Mouse (Mus musculus) MEL (cell line): Measurements from ENCODE around the gene Pde10a. TPM values are rescaled to one million over a fixed set of nuclear protein-coding genes. Genes with fewer than 3 reads are reported as not detected.
A peak's percentile ranks its signal among the peaks of the same experiment; 100 is the strongest.

Experiments
- DNase-seq: peaks from one replicate; pipeline ENCODE4 v3.0.0; 2011; ENCODE audit warnings: low read depth, low spot score
- H3K27ac ChIP-seq: 2 replicates; pipeline ENCODE4 v1.5.1; 2012; ENCODE audit warnings: low read depth, mild to moderate bottlenecking, control low read depth, low read length, moderate library complexity; ENCODE audit not compliant: control insufficient read depth
- H3K27me3 ChIP-seq, 2 experiments: fragments of 150-350 bp in 1 of 2; sonication (generic) in 1 of 2; 2 replicates each; pipeline ENCODE4 v1.6.1; 2012; ENCODE audit warnings: low read length in 2 of 2, mild to moderate bottlenecking in 2 of 2, improper control_type of control experiment in 1 of 2, moderate library complexity in 1 of 2; ENCODE audit not compliant: insufficient read depth in 2 of 2, control insufficient read depth in 1 of 2
- H3K36me3 ChIP-seq, 2 experiments: 2 replicates each; pipeline ENCODE4 v1.6.1; 2012 to 2014; ENCODE audit warnings: low read length in 2 of 2, improper control_type of control experiment in 1 of 2, inconsistent platforms in 1 of 2, mild to moderate bottlenecking in 1 of 2; ENCODE audit not compliant: insufficient read depth in 2 of 2, control insufficient read depth in 1 of 2
- H3K4me1 ChIP-seq, 2 experiments: fragments of 150-350 bp in 1 of 2; sonication (generic) in 1 of 2; 2 replicates each; pipeline ENCODE4 v1.6.1; 2012; ENCODE audit warnings: low read length in 2 of 2, improper control_type of control experiment in 1 of 2, mild to moderate bottlenecking in 1 of 2; ENCODE audit not compliant: insufficient read depth in 2 of 2, control insufficient read depth in 1 of 2
- H3K4me3 ChIP-seq, 2 experiments: fragments of 150-350 bp in 1 of 2; sonication (generic) in 1 of 2; 2 replicates each; pipeline ENCODE4 v1.5.1; 2012; ENCODE audit warnings: low read depth in 2 of 2, low read length in 2 of 2, mild to moderate bottlenecking in 2 of 2, moderate library complexity in 2 of 2, control low read depth in 1 of 2, improper control_type of control experiment in 1 of 2; ENCODE audit not compliant: control insufficient read depth in 1 of 2, insufficient read depth in 1 of 2
- H3K79me2 ChIP-seq: 2 replicates; pipeline ENCODE4 v1.6.1; 2012; ENCODE audit warnings: mild to moderate bottlenecking, low read length, moderate library complexity; ENCODE audit not compliant: control insufficient read depth, poor library complexity, insufficient read depth
- H3K9ac ChIP-seq: 2 replicates; pipeline ENCODE4 v1.6.1; 2012; ENCODE audit warnings: low read depth, mild to moderate bottlenecking, control low read depth, low read length, moderate library complexity; ENCODE audit not compliant: control insufficient read depth, poor library complexity, severe bottlenecking
- H3K9me3 ChIP-seq: fragments of 150-350 bp; sonication (generic); replicated peaks from 2 replicates; pipeline ENCODE4 v1.6.1; 2012; ENCODE audit warnings: mild to moderate bottlenecking, low read length, improper control_type of control experiment, moderate library complexity; ENCODE audit not compliant: insufficient read depth
- ELF1 ChIP-seq: IDR thresholded peaks from 2 replicates; pipeline ENCODE4 v1.6.1; 2014; ENCODE audit warnings: low read depth, mild to moderate bottlenecking, inconsistent platforms, low read length, improper control_type of control experiment, moderate library complexity
- EP300 ChIP-seq, 2 experiments: IDR thresholded peaks; 2 replicates each; pipeline ENCODE4 v1.6.1; 2011; ENCODE audit warnings: improper control_type of control experiment in 2 of 2, low read length in 2 of 2, low read depth in 1 of 2, mild to moderate bottlenecking in 1 of 2
- GATA1 ChIP-seq: IDR thresholded peaks from 2 replicates; pipeline ENCODE4 v1.6.1; 2011; ENCODE audit warnings: low read depth, low read length, improper control_type of control experiment
- MAFK ChIP-seq: IDR thresholded peaks from 2 replicates; pipeline ENCODE4 v1.6.1; 2011; ENCODE audit warnings: low read depth, mild to moderate bottlenecking, low read length, improper control_type of control experiment, borderline replicate concordance
- MAZ ChIP-seq: IDR thresholded peaks from 2 replicates; pipeline ENCODE4 v1.6.1; 2012; ENCODE audit warnings: low read depth, mild to moderate bottlenecking, inconsistent platforms, low read length, improper control_type of control experiment
- MEF2A ChIP-seq: IDR thresholded peaks from 2 replicates; pipeline ENCODE4 v1.6.1; 2014; ENCODE audit warnings: low read depth, mild to moderate bottlenecking, inconsistent platforms, low read length, improper control_type of control experiment; ENCODE audit not compliant: poor library complexity, insufficient replicate concordance, severe bottlenecking; ENCODE audit errors: extremely low read depth
- NELFE ChIP-seq: IDR thresholded peaks from 2 replicates; pipeline ENCODE4 v1.6.1; 2011; ENCODE audit warnings: low read depth, low read length, improper control_type of control experiment
- RAD21 ChIP-seq: IDR thresholded peaks from 2 replicates; pipeline ENCODE4 v1.6.1; 2011; ENCODE audit warnings: mild to moderate bottlenecking, low read depth, low read length, improper control_type of control experiment
- TAL1 ChIP-seq: IDR thresholded peaks from 2 replicates; pipeline ENCODE4 v1.6.1; 2012; ENCODE audit warnings: mild to moderate bottlenecking, inconsistent platforms, low read length, moderate library complexity, mixed read lengths
- ZMIZ1 ChIP-seq: IDR thresholded peaks from 2 replicates; pipeline ENCODE4 v1.6.1; 2012; ENCODE audit warnings: low read depth, mild to moderate bottlenecking, inconsistent platforms, low read length, improper control_type of control experiment, moderate library complexity
- polyA plus RNA-seq, 2 experiments: library from polyadenylated mRNA; stranded (reverse) in 1 of 2; unstranded in 1 of 2; fragments of >175 nt in 1 of 2; fragments of >200 nt in 1 of 2; gene quantifications; 2 replicates each; pipeline versions ENCODE4 v1.2.1 to v1.2.4; 2012; ENCODE audit warnings: low replicate concordance in 2 of 2, low read depth in 1 of 2; ENCODE audit not compliant: insufficient read length in 2 of 2, insufficient read depth in 1 of 2, missing spikeins in 1 of 2
- total RNA-seq: library from RNA; depleted of rRNA; stranded (reverse); fragments of 300-350 nt; gene quantifications from 2 replicates; pipeline ENCODE4 v1.2.3, GENCODE M21; 2012

Pde10a gene
- total and polyA plus RNA-seq, 3 experiments: 3.1 to 6.9 TPM; not detected in 1

DNA sequence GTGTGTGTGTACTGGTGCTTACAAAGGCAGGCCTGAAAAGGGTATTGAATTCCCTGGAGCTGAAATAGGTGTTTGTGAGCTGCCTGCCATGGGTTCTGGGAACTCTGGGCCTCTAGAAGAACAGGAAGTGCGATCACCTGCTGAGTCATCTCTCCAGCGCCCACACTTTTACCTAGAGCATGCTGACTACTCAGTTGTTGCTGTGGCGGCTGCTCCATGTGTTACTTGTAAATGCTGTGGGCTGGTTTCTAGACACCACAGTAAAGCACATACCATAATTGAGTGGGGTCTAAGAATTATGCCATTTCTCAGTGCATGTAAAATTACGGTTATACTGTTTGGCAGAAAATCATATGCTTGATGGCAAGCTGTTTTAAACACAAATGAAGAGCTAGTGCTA, 477.3 kb downstream of the Pde10a start:
- H3K36me3 ChIP-seq: peaks cover 0 to 7% of the 10 kb centered on the region in 2 experiments; a peak in 2 of 4 replicates
- H3K27me3 ChIP-seq: no peaks in the 10 kb centered on the region; a peak in 1 of 4 replicates
- no peak overlapping the region for H3K4me3 ChIP-seq
- no peaks in the 10 kb centered on the region for H3K9me3 ChIP-seq
- peak; percentile 51 for DNase-seq
- H3K27ac ChIP-seq: no peak overlapping the region
- TF ChIP-seq ZMIZ1 (no peak), MAFK (peak; percentile 12; the same call in 1 of the 2 replicates), EP300 (IDR thresholded peaks at IDR 0.05; ENCODE audit: low read depth in 1 of 2, low read length in 2 of 2) (0 out of 4 replicates have a peak, but pooled peaks of 1 of the 2 experiments have one; percentile 25), GATA1 (no peak)
- H3K4me1 ChIP-seq: peaks cover 0 to 9% of the 10 kb centered on the region in 2 experiments; a peak in 2 of 4 replicates
- no peak overlapping the region for H3K9ac ChIP-seq
- no peaks in the 10 kb centered on the region for H3K79me2 ChIP-seq

- no peak overlapping the region for H3K9ac ChIP-seq
Observed at GRCm38 (mm10) chr17:9004516-9004915, 479.3 kb downstream of the Pde10a start.

DNA sequence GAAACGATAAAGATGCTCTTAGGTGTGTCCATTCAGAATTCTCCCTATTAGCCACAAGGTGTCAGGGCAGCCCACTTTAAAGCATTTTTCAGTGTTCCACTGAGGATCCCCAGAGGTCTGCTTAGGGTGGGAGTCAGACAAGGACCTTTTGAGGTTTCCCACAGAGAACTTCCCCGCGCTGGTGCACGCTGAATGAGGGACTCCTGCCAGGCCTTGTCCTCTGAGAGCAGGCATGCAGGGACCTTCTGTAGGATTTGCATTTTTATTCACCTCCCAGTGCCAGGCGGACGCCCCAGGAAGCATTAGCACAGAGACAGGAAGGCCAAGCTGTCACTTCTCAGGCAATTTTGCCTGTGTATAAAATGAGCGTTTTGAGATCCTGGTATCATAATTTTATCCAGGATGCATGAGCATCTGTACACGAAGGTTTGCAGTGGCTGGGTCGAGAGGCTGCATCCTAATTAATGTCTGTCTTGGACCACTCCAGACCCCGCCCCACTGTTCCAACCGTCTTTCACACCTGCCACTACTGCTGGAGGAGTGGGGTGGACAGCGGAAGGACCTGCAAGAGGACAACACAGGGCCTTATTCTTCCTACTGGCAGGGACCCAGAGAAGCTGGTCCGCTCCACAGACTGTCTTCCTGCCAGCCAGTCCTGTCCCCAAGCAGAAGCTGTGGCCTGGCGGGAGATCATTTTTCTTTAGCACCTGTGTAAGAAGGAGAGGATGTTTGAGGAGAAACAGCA, 498.2 kb downstream of the Pde10a start:
- TF ChIP-seq NELFE (no peak), RAD21 (peak; percentile 5; the same call in 1 of the 2 replicates)
- DNase-seq: no peak
- no peak overlapping the region for H3K9ac ChIP-seq
- no peak overlapping the region for H3K4me3 ChIP-seq
- no peaks in the 10 kb centered on the region for H3K27me3 ChIP-seq
- no peaks in the 10 kb centered on the region for H3K9me3 ChIP-seq
- no peaks in the 10 kb centered on the region for H3K36me3 ChIP-seq
- H3K79me2 ChIP-seq: no peaks in the 10 kb centered on the region
- no peaks in the 10 kb centered on the region for H3K4me1 ChIP-seq
- H3K27ac ChIP-seq: no peak overlapping the region

More at GRCm38 (mm10) chr17:9004516-9004915, 479.3 kb downstream of the Pde10a start:
- DNase-seq: no peak
- Histone ChIP-seq H3K4me3 (no peak overlapping the region), H3K79me2 (no peaks in the 10 kb centered on the region), H3K36me3 (peaks cover 0 to 7% of the 10 kb centered on the region in 2 experiments; a peak in 2 of 4 replicates), H3K27ac (no peak overlapping the region), H3K27me3 (no peaks in the 10 kb centered on the region; a peak in 1 of 4 replicates), H3K4me1 (peaks cover 0 to 9% of the 10 kb centered on the region in 2 experiments; a peak in 2 of 4 replicates)
- TF ChIP-seq ELF1 (no peak), MAZ (no peak), MEF2A (no peak), TAL1 (no peak), MAFK (no peak)
- TF ChIP-seq, all 39 proteins: peak for 0
- no peaks in the 10 kb centered on the region for H3K9me3 ChIP-seq
